Mouse (Mus musculus) thymus, postnatal 36 days (tissue): ENCODE results near the gene E130114P18Rik.

Experiments used
- DNase-seq, 2 experiments: peaks; one replicate each; pipeline ENCODE4 v3.0.0; 2022; ENCODE audit warnings: mixed read lengths in 2 of 2

The E130114P18Rik gene

DNA sequence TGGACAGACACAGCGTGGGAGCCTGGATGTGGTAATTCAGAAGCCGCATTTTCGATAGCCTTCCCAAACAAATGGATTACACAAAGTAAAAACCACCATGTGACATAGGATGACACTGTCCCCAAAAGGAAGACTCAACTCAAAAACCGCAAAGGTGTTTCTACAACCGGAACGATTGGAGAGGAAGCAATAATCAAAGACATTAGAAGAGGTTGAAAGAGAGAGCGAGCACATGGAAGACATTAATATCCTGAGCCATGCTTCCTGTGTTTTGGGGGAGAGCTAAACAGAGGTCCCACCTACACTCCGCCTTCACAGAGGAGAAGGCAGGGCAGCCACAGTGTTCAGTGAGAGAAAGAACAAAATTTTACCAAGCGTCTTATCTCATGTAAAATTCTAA, 181.5 kb downstream of the E130114P18Rik start:
- DNase-seq: no peak

GRCm38 (mm10) chr4:97593869-97594268, 184.0 kb downstream of the E130114P18Rik start:
- DNase-seq: no peak

- DNase-seq: no peak
Measured at GRCm38 (mm10) chr4:97589790-97590189, 188.1 kb downstream of the E130114P18Rik start.

- no peak for DNase-seq
Measured at GRCm38 (mm10) chr4:97587412-97588010, 190.4 kb downstream of the E130114P18Rik start.

DNA sequence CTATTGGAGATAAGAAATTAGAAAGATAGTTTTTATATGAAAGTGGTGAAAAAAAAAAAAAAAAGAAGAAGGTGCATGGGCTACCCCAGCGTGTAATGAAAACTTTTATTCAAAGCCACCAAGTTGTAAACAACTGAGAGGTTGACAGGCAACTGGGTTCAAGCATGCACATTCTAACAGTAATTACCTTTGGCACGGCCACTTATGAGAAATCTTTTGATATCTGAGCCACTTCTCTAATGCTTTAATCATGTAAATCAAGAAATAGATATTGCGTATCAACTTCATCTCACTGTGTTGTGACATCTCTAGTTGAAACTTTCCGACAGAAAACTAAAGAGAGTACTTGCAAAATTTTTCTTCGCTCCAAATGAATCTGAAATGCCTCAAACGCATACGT, 192.7 kb downstream of the E130114P18Rik start:
- no peak for DNase-seq

DNA sequence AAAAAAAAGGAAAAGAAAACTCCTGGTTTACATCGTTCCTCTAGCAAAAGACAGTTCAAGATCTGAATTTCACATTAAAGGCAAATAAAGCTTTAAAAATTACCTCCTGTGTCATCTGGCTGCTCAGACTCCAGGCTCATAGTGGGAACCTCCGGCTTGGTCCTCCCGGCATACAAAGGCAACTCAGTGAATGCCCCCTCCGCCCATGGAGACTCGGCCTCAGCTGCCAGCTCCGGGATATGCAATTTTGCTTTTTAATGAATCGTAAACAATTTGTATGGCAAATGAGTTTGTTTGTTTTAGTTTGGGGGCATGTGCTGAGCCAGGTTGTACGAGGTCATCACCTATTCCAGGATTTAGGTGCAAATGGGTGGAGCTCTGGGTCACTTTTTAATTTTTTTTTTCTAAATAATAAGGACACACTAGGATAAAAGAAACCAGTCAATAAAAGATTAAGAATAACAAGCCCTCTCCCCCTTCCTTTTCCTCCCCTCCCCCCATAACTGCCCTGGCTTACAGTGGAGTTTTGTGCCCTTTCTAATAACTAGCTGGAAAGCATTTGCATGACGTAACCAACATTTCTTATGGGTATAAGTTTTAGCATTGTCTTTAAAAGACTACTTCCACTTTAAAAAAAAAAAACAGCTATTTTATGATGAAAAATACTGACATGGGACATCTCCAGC, 193.3 kb downstream of the E130114P18Rik start:
- no peak for DNase-seq

- no peak for DNase-seq
Measured at GRCm38 (mm10) chr4:97582796-97583430, 195.0 kb downstream of the E130114P18Rik start.

GRCm38 (mm10) chr4:97582064-97582415, 195.8 kb downstream of the E130114P18Rik start:
- DNase-seq: no peak

- no peak for DNase-seq
Measured at GRCm38 (mm10) chr4:97581314-97582063, 196.4 kb downstream of the E130114P18Rik start.

GRCm38 (mm10) chr4:97580906-97581305, 197.0 kb downstream of the E130114P18Rik start:
- DNase-seq: no peak

DNA sequence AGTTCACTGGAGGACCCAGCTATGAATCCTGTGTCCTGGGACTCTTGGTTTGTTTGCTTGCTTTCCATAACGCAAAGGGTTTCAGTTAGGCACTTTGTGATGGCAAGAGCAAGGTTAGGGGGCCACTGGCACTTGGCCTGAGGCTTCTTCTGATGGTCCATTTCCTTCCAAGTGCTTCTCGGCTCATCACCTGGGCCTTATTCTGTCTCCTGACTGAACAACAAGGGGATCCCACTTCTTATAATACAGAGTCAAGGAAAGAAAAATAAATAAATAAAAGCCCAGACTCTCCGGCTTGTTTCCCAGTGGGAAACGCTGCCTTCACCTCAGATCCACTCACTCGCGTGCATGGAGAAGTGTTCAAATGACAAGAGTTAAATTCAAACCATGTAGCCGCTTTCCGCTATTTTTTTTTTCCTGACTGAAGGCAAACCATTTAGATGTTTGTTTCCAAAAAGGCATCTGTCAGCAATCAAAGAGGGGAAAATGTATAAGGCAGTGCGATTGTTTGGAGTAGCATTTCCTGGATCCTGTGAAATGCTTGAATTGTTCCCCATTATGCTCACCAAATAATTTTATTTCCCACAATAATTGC, 199.2 kb downstream of the E130114P18Rik start:
- DNase-seq: no peak

- no peak for DNase-seq
Measured at GRCm38 (mm10) chr4:97577431-97577830, 200.4 kb downstream of the E130114P18Rik start.

DNA sequence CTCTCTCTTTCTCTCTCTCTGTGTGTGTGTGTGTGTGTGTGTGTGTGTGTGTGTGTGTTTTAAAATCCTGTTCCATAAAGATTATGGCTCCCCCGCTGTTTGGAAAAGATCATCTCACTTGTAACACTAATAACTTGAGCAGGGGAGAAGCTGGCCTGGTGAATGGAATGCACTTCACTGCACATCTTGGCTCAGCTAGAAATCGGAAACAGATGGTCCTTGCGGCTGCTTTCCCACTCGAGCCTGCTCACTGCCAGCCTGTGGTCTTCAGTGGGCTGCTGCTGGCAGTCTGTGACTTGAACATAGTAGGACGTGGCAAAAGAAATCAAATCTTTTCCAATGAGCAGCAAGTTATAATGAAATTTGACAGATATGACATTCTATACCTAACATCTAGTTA, 202.4 kb downstream of the E130114P18Rik start:
- no peak for DNase-seq

GRCm38 (mm10) chr4:97569320-97569719, 208.6 kb downstream of the E130114P18Rik start:
- no peak for DNase-seq

DNA sequence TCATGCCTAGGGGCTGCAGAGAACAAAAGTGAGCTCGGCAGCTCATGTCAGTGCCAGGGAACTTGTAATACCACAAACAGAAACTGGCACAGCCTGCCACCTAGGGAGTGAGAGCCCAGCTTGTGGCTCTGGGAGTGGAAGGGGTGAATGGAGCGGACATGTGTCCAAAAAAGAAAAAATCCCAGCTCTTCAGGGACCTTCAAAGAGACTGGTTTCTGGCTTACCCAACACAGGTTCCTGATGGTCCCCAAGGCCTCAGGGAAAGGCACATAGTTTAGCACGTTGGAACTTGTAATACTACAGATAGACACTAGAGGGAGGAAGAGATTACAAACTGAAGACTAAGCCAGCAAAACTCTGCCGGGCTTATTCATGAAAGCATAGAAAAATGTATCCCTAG, 213.2 kb downstream of the E130114P18Rik start:
- DNase-seq: peak in 1 of 2 experiments; percentile 3

DNA sequence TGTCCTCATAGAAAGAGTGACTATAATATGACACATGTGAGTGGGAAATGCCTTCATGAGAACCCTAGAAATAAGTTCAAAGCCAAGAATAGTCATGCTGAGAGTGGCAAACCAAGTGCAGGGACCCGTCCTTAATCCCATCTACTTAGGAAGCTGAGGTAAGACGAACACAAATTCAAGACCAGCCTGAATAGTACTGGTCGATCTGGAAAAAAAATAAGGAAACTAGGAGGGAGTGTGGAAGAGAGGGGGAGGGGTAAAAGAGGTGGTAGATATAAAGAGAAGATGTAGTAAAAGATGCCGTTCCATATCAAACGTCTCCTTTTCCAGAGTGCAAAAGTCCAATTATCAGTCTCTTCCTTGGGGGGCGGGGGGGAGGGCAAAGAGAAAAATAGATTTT, 213.7 kb downstream of the E130114P18Rik start:
- no peak for DNase-seq

GRCm38 (mm10) chr4:97557585-97557984, 220.3 kb downstream of the E130114P18Rik start:
- DNase-seq: no peak

GRCm38 (mm10) chr4:97544016-97544415, 233.9 kb downstream of the E130114P18Rik start:
- DNase-seq: peak in 1 of 2 experiments; percentile 4

DNA sequence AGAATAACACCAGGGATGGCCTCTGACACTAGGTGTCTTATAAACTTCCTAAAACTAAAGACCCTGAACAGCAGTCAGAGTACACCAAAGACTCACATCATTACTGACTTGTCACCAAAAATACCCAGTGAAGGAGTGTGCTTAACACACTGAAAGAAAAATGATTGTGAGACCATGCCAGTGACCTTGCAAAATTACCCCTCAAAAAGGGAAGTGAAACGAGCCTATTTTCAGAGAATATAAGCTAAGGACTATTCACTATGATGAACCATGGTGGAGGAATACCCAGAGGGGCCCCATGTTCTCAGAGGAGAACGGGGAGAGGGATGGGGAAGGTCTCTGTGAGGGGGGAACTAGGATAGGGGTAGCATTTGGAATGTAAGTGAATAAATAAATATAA, 245.8 kb downstream of the E130114P18Rik start:
- no peak for DNase-seq

GRCm38 (mm10) chr4:97528517-97528916, 249.4 kb downstream of the E130114P18Rik start:
- no peak for DNase-seq
